ENCODE assay signal across 29 mouse cellular contexts in genomic region chr3:49842119-49842518, GRCm38 (mm10).
DNase-seq lines count a peak whose midpoint lies in the region; ATAC-seq and TF ChIP-seq lines count a peak whose summit lies in the region.
"Had no signal": no experiment of that assay in that cellular context is flagged by ENCODE, and none has a peak within 500 bp of the region (broad histone marks: within the 10 kb centered on the region; RNA-seq: fewer than 3 reads in every experiment).

No protein-coding gene starts in this region.

- H3K9me3 ChIP-seq in forebrain, embryonic 14.5 days (replicated peaks; ENCODE audit: control insufficient read depth, low read length), result no peaks in the 10 kb centered on the region
- H3K9me3 ChIP-seq in forebrain, embryonic 10.5 days, result no peaks in the 10 kb centered on the region
- H3K9me3 ChIP-seq in midbrain, embryonic 14.5 days (ENCODE audit: control insufficient read depth, low read length), result no peaks in the 10 kb centered on the region
- no peaks in the 10 kb centered on the region for H3K9me3 ChIP-seq in midbrain, embryonic 11.5 days (ENCODE audit: control insufficient read depth, low read length)
- no peaks in the 10 kb centered on the region for H3K9me3 ChIP-seq in limb, embryonic 10.5 days (replicated peaks)
- H3K9me3 ChIP-seq: heart, embryonic 13.5 days; hindbrain, embryonic 15.5 days; kidney, embryonic 15.5 days; limb, embryonic 13.5 days; liver, embryonic 12.5 days; stomach, embryonic 15.5 days had no signal

- H3K4me2 ChIP-seq in forebrain, embryonic 14.5 days (ENCODE audit: low read length), result no peak overlapping the region
- no peak overlapping the region for H3K4me2 ChIP-seq in midbrain, embryonic 14.5 days (ENCODE audit: low read length)
- no peak overlapping the region for H3K4me2 ChIP-seq in midbrain, embryonic 11.5 days
- H3K4me2 ChIP-seq: heart, embryonic 13.5 days; hindbrain, embryonic 15.5 days; kidney, embryonic 15.5 days; limb, embryonic 13.5 days; liver, embryonic 12.5 days; stomach, embryonic 15.5 days had no signal

- H3K9ac ChIP-seq in forebrain, embryonic 14.5 days (ENCODE audit: low read length), result no peak overlapping the region
- no peak overlapping the region for H3K9ac ChIP-seq in midbrain, embryonic 14.5 days (replicated peaks; ENCODE audit: low read length)
- no peak overlapping the region for H3K9ac ChIP-seq in midbrain, embryonic 11.5 days (ENCODE audit: low read length)
- H3K9ac ChIP-seq: heart, embryonic 13.5 days; hindbrain, embryonic 15.5 days; kidney, embryonic 15.5 days; limb, embryonic 13.5 days; liver, embryonic 12.5 days; liver, postnatal 0 days; stomach, embryonic 15.5 days had no signal

- H3K27me3 ChIP-seq in forebrain, embryonic 14.5 days (replicated peaks; ENCODE audit: control insufficient read depth, insufficient read depth, low read length), result no peaks in the 10 kb centered on the region
- no peaks in the 10 kb centered on the region for H3K27me3 ChIP-seq in forebrain, embryonic 10.5 days (ENCODE audit: poor library complexity, severe bottlenecking)
- H3K27me3 ChIP-seq in midbrain, embryonic 14.5 days (ENCODE audit: control insufficient read depth, insufficient read depth, low read length), result no peaks in the 10 kb centered on the region
- no peaks in the 10 kb centered on the region for H3K27me3 ChIP-seq in midbrain, embryonic 11.5 days (ENCODE audit: control insufficient read depth, insufficient read depth, low read length)
- no peaks in the 10 kb centered on the region for H3K27me3 ChIP-seq in limb, embryonic 10.5 days (ENCODE audit: low read depth, poor library complexity, severe bottlenecking)
- H3K27me3 ChIP-seq: heart, embryonic 13.5 days; hindbrain, embryonic 15.5 days; kidney, embryonic 15.5 days; limb, embryonic 13.5 days; liver, embryonic 12.5 days; stomach, embryonic 15.5 days had no signal

- no peak for TF ChIP-seq POLR2A in brain, embryonic 14.5 days (IDR thresholded peaks at IDR 0.05; ENCODE audit: borderline replicate concordance, extremely low read depth, insufficient read depth, insufficient read length, poor library complexity, severe bottlenecking)

- no peak for ATAC-seq in forebrain, embryonic 14.5 days
- no peak for ATAC-seq in midbrain, embryonic 14.5 days (ENCODE audit: low FRiP score, low TSS enrichment)
- ATAC-seq in midbrain, embryonic 11.5 days (ENCODE audit: low FRiP score), result no peak
- ATAC-seq: liver, embryonic 12.5 days; liver, postnatal 0 days had no signal

- no peak overlapping the region for H3K27ac ChIP-seq in forebrain, embryonic 14.5 days (ENCODE audit: low read depth, low read length)
- no peak overlapping the region for H3K27ac ChIP-seq in forebrain, embryonic 10.5 days
- no peak overlapping the region for H3K27ac ChIP-seq in midbrain, embryonic 14.5 days (replicated peaks; ENCODE audit: low read depth, low read length)
- H3K27ac ChIP-seq in midbrain, embryonic 11.5 days (ENCODE audit: low read depth, low read length), result no peak overlapping the region
- 0 out of 2 replicates have a peak overlapping the region, but pooled peaks have one; percentile 42 for H3K27ac ChIP-seq in limb, embryonic 10.5 days
- H3K27ac ChIP-seq: heart, embryonic 13.5 days; hindbrain, embryonic 15.5 days; kidney, embryonic 15.5 days; layer of hippocampus, adult 2 months; left cerebral cortex, adult 2 months; limb, embryonic 13.5 days; liver, embryonic 12.5 days; macrophage; stomach, embryonic 15.5 days had no signal

- TF ChIP-seq CTCF in brain, embryonic 14.5 days (IDR thresholded peaks at IDR 0.05; ENCODE audit: borderline replicate concordance, extremely low read depth, insufficient read depth, insufficient read length), result no peak

- peak; percentile 41 for DNase-seq in forebrain, embryonic 14.5 days (ENCODE audit: low spot score)
- DNase-seq in forebrain, embryonic 10.5 days (ENCODE audit: extremely low spot score, low spot score), result no peak
- DNase-seq in midbrain, embryonic 14.5 days, result peak; percentile 46
- no peak for DNase-seq in midbrain, embryonic 11.5 days (ENCODE audit: low spot score, missing footprints)
- DNase-seq in brain, embryonic 14.5 days (ENCODE audit: low read depth), result peak; percentile 70
- DNase-seq in limb, embryonic 10.5 days (ENCODE audit: low spot score), result no peak
- no peak for DNase-seq in liver
- DNase-seq: adrenal gland, postnatal 25 days; B cell, adult 2 months; cerebellum, adult 8-10 months; cerebellum, postnatal 25 days; gastrocnemius, postnatal 10 days; heart, postnatal 10 days; kidney, adult 18-20 months; kidney, postnatal 25 days; liver, postnatal 0 days; lung, postnatal 10 days; right cerebral cortex, postnatal 25 days; thymus, adult 18-20 months; thymus, postnatal 25 days had no signal

- 25% methylated on average over 6 of the region's 6 CpGs for WGBS in forebrain, embryonic 14.5 days
- WGBS in forebrain, embryonic 10.5 days, result 58% methylated on average over 6 of the region's 6 CpGs
- 27% methylated on average over 6 of the region's 6 CpGs for WGBS in midbrain, embryonic 14.5 days
- WGBS in midbrain, embryonic 11.5 days, result 51% methylated on average over 6 of the region's 6 CpGs
- WGBS in limb, embryonic 10.5 days, result 37% methylated on average over 6 of the region's 6 CpGs

- no peaks in the 10 kb centered on the region for H3K4me1 ChIP-seq in forebrain, embryonic 14.5 days (ENCODE audit: control insufficient read depth, insufficient read depth, low read length)
- H3K4me1 ChIP-seq in forebrain, embryonic 10.5 days, result peaks cover 12% of the 10 kb centered on the region
- H3K4me1 ChIP-seq in midbrain, embryonic 14.5 days (ENCODE audit: control insufficient read depth, insufficient read depth, low read length), result no peaks in the 10 kb centered on the region; the same call in 1 of the 2 replicates
- no peaks in the 10 kb centered on the region for H3K4me1 ChIP-seq in midbrain, embryonic 11.5 days (ENCODE audit: control insufficient read depth, insufficient read depth, low read length)
- peaks cover 26% of the 10 kb centered on the region for H3K4me1 ChIP-seq in limb, embryonic 10.5 days
- H3K4me1 ChIP-seq: heart, embryonic 13.5 days; hindbrain, embryonic 15.5 days; liver, embryonic 12.5 days; stomach, embryonic 15.5 days had no signal

- no peaks in the 10 kb centered on the region for H3K36me3 ChIP-seq in forebrain, embryonic 14.5 days (ENCODE audit: control insufficient read depth, insufficient read depth, low read length)
- no peaks in the 10 kb centered on the region for H3K36me3 ChIP-seq in forebrain, embryonic 10.5 days (replicated peaks)
- no peaks in the 10 kb centered on the region for H3K36me3 ChIP-seq in midbrain, embryonic 14.5 days (ENCODE audit: control insufficient read depth, insufficient read depth, low read length)
- no peaks in the 10 kb centered on the region for H3K36me3 ChIP-seq in midbrain, embryonic 11.5 days (ENCODE audit: control insufficient read depth, insufficient read depth, low read length)
- no peaks in the 10 kb centered on the region for H3K36me3 ChIP-seq in limb, embryonic 10.5 days
- H3K36me3 ChIP-seq: heart, embryonic 13.5 days; hindbrain, embryonic 15.5 days; kidney, embryonic 15.5 days; limb, embryonic 13.5 days; liver, embryonic 12.5 days; stomach, embryonic 15.5 days had no signal

- no peak overlapping the region for H3K4me3 ChIP-seq in forebrain, embryonic 14.5 days (ENCODE audit: low read depth, low read length)
- no peak overlapping the region for H3K4me3 ChIP-seq in forebrain, embryonic 10.5 days
- no peak overlapping the region for H3K4me3 ChIP-seq in midbrain, embryonic 14.5 days (replicated peaks; ENCODE audit: low read depth, low read length)
- no peak overlapping the region for H3K4me3 ChIP-seq in midbrain, embryonic 11.5 days (ENCODE audit: low read depth, low read length)
- no peak overlapping the region for H3K4me3 ChIP-seq in limb, embryonic 10.5 days
- H3K4me3 ChIP-seq: heart, embryonic 13.5 days; hindbrain, embryonic 15.5 days; kidney, embryonic 15.5 days; layer of hippocampus, adult 2 months; left cerebral cortex, adult 2 months; limb, embryonic 13.5 days; liver, embryonic 12.5 days; stomach, embryonic 15.5 days had no signal

Comparison
In these comparisons a context has a peak if more than half of its experiments do, and no peak if none do; other contexts are left out.
1. DNase-seq: peak in forebrain, embryonic 14.5 days (single experiment), midbrain, embryonic 14.5 days (single experiment) and brain, embryonic 14.5 days (single experiment); none in forebrain, embryonic 10.5 days (single experiment), midbrain, embryonic 11.5 days (single experiment), limb, embryonic 10.5 days (single experiment) and liver (single experiment).